Mouse (Mus musculus) duodenum, adult 2 months (tissue): ENCODE results near the gene Maob. TPM values are rescaled to one million over a fixed set of nuclear protein-coding genes. Genes with fewer than 3 reads are reported as not detected.

Experiments
- polyA plus RNA-seq: library from polyadenylated mRNA; depleted of rRNA; stranded (reverse); fragments of >200 nt; gene quantifications from 2 replicates; pipeline ENCODE4 v1.2.3, GENCODE M21; 2012; ENCODE audit warnings: low replicate concordance; rRNA removed

The Maob gene
- polyA plus RNA-seq = 5.3 and 11.9 TPM in 2 replicates

GRCm38 (mm10) chrX:16817261-16817769, at the start of gene Maob:
TSS of gene Maob (minus strand) at chrX:16817366.

Other genes starting within 250 kb of the Maob start
- gene Maoa, start 197.7 kb downstream of the Maob start, polyA plus RNA-seq = 12.7 and 17.8 TPM in 2 replicates
- 0.19 TPM in 1 of 2 replicates, not detected in the other for gene Ndp, start 94.4 kb upstream of the Maob start, polyA plus RNA-seq